Mouse (Mus musculus) left cerebral cortex, postnatal 25 days (tissue): ENCODE data around the gene Sik3. TPM values are rescaled to one million over a fixed set of nuclear protein-coding genes. Genes with fewer than 3 reads are reported as not detected.

Experiments used
- DNase-seq, 2 experiments: peaks; one replicate each; pipeline ENCODE4 v3.0.0; 2022; ENCODE audit warnings: low spot score in 2 of 2, mixed read lengths in 1 of 2
- intact Hi-C: fragments of 180-260 bp; cut with DNase I; formaldehyde crosslinking; loops from one replicate; pipeline ENCODE4 v1.15.1; 2025
- total RNA-seq, 2 experiments: library from RNA; stranded (reverse); gene quantifications; 2 replicates each; pipeline ENCODE4 v1.2.3; 2021

The Sik3 gene
- total RNA-seq, result 100 to 1,000 TPM; 114 to 121 TPM

- intact Hi-C loops, result no loop called here
- peak; percentile 96 to 98 for DNase-seq
Observed at GRCm38 (mm10) chr9:46012091-46013008, at the start of gene Sik3, which contains the start of gene Pafah1b2. Gene Sik3 (plus strand): TSS chr9:46012820. Gene Pafah1b2 (minus strand): TSS chr9:46012690.

- no peak for DNase-seq
- intact Hi-C loops, result no loop called here
Observed at GRCm38 (mm10) chr9:45963577-45963976, 49.0 kb upstream of the Sik3 start.

- DNase-seq, result no peak
- intact Hi-C loops, result no loop called here
Observed at GRCm38 (mm10) chr9:45976884-45977283, 35.7 kb upstream of the Sik3 start.

GRCm38 (mm10) chr9:45979778-45980177, 32.8 kb upstream of the Sik3 start:
- intact Hi-C loops, result no loop called here

GRCm38 (mm10) chr9:45980611-45981010, 32.0 kb upstream of the Sik3 start:
- no peak for DNase-seq

More at GRCm38 (mm10) chr9:45979778-45980177, 32.8 kb upstream of the Sik3 start:
- DNase-seq, result no peak

GRCm38 (mm10) chr9:45981331-45981730, 31.3 kb upstream of the Sik3 start:
- no peak for DNase-seq
- intact Hi-C loops, result no loop called here

More at GRCm38 (mm10) chr9:45980611-45981010, 32.0 kb upstream of the Sik3 start:
- intact Hi-C loops, result no loop called here

GRCm38 (mm10) chr9:45983676-45984408, 28.8 kb upstream of the Sik3 start:
- intact Hi-C loops, result no loop called here
- peak in 1 of 2 experiments; percentile 27 for DNase-seq

- intact Hi-C loops, result no loop called here
- peak; percentile 91 to 92 for DNase-seq
Observed at GRCm38 (mm10) chr9:45984409-45985228, 28.0 kb upstream of the Sik3 start.

GRCm38 (mm10) chr9:45985229-45985567, 27.4 kb upstream of the Sik3 start:
- intact Hi-C loops, result no loop called here
- DNase-seq, result peak; percentile 29 to 47

GRCm38 (mm10) chr9:45999009-45999408, 13.6 kb upstream of the Sik3 start:
- intact Hi-C loops, result no loop called here
- DNase-seq, result peak in 1 of 2 experiments; percentile 11

GRCm38 (mm10) chr9:46003729-46004128, 8.9 kb upstream of the Sik3 start:
- DNase-seq, result peak; percentile 79 to 83
- intact Hi-C loops, result loop anchor here (1.0 kb wide), 2 partner anchors 188 to 243 kb away; no protein-coding TSS in a partner anchor

- intact Hi-C loops, result no loop called here
Observed at GRCm38 (mm10) chr9:46004529-46004928, 8.1 kb upstream of the Sik3 start.

GRCm38 (mm10) chr9:46006224-46006623, 6.4 kb upstream of the Sik3 start:
- intact Hi-C loops, result no loop called here
- no peak for DNase-seq

More at GRCm38 (mm10) chr9:46004529-46004928, 8.1 kb upstream of the Sik3 start:
- no peak for DNase-seq

- intact Hi-C loops, result no loop called here
- DNase-seq, result no peak
Observed at GRCm38 (mm10) chr9:46008931-46009668, 3.5 kb upstream of the Sik3 start.

GRCm38 (mm10) chr9:46009669-46009983, 3.0 kb upstream of the Sik3 start:
- intact Hi-C loops, result no loop called here
- no peak for DNase-seq

- DNase-seq, result no peak
- intact Hi-C loops, result no loop called here
Observed at GRCm38 (mm10) chr9:46011094-46011970, 1.3 kb upstream of the Sik3 start.

- DNase-seq, result peak in 1 of 2 experiments; percentile 32
- intact Hi-C loops, result no loop called here
Observed at GRCm38 (mm10) chr9:46013009-46013586, 478 bp downstream of the Sik3 start.

- intact Hi-C loops, result loop anchor here (1.0 kb wide), 1 partner anchor 70 kb away; no protein-coding TSS in a partner anchor
- no peak for DNase-seq
Observed at GRCm38 (mm10) chr9:46013616-46014015, 996 bp downstream of the Sik3 start.
